Mouse (Mus musculus): ENCODE data around the gene Acadvl. TPM values are rescaled to one million over a fixed set of nuclear protein-coding genes. Genes with fewer than 3 reads are reported as not detected.

Gene Acadvl
- polyA plus RNA-seq, 1 experiment from 2014 or later: 215 TPM

DNA sequence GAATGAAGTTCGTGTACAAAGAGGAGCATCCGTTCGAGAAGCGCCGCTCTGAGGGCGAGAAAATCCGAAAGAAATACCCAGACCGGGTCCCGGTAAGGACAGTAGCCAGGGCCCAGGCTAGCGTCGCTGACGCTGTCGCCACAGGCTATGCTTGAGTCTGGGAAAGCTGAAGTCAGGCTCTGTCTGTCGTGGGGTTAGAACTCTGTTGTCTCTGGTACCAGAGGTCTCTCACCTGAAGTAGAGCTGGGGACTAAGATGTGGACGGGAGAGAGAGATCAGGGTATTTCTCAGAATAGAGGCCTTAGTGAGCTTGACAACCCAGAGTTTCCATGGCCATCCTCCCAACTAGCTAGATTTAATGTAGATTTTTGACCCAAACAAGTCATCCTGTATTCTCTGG, 23.5 kb downstream of the Acadvl start:
- peak overlapping the region; percentile 89 for H3K27ac ChIP-seq (ENCODE audit: low read depth, low read length)
- peak; percentile 5; the same call in 1 of the 2 replicates for ATAC-seq
- H3K4me2 ChIP-seq (replicated peaks; ENCODE audit: low read depth): peak overlapping the region; percentile 66
- 0% methylated on average over 15 of the region's 15 CpGs for WGBS
- H3K4me1 ChIP-seq (replicated peaks; ENCODE audit: control insufficient read depth, insufficient read depth, low read length): no peaks in the 10 kb centered on the region
- H3K27me3 ChIP-seq (replicated peaks; ENCODE audit: control insufficient read depth, insufficient read depth, low read length): no peaks in the 10 kb centered on the region
- peak overlapping the region; percentile 67 for H3K4me3 ChIP-seq (ENCODE audit: low read depth, low read length)
- H3K9ac ChIP-seq (ENCODE audit: low read depth, low read length): peak overlapping the region; percentile 89
- peaks cover 49% of the 10 kb centered on the region for H3K36me3 ChIP-seq (ENCODE audit: control insufficient read depth, insufficient read depth)
- TF ChIP-seq CTCF (IDR thresholded peaks at IDR 0.05; ENCODE audit: low read depth): no peak
- no peaks in the 10 kb centered on the region for H3K9me3 ChIP-seq (ENCODE audit: control insufficient read depth)

DNA sequence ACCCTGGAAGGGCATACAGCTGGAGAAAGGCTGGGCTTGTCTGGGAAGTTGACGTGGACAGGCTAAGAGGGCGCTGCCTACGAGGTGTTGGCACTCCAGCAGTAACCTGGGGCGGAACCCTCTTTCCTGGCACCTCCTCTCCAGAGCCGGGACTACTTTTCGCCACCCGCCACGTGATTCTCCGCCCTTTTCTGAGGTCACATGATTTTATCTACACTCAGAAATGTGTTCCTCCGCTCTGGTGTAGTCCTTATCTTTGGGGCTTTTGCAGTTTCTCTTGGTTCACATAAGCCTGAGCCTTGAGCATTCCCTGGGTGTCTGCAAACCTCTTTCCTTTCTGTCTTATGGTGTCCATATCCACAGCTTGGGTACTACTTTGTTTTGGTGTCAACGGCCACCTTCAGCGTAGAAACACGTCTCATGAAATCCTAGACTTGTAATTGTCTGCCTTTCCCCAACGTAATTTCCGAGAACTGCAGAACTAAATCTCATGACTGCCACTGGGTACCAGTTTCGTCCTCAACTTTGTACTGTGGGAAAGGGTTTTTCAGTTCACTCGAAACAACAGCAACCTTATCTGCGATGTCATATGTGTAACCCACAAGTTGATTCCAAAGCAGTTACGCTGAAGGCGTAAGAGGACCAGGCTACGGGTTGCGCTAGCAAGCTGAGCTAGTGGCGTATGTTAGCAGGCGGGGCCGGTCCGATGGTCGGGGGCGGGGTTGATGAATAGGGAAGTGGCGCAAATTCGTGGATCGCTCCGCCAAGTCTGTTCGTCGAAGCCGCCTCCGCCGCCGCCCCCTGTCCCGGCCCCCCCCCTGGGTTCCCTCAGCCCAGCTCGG, 24.1 kb downstream of the Acadvl start, which contains the start of gene Gabarap:
Gabarap (plus strand) TSS at position 294 of the 842 bp plus-strand sequence.
- peak; percentile 25; the same call in 1 of the 2 replicates for TF ChIP-seq CTCF (IDR thresholded peaks at IDR 0.05; ENCODE audit: low read depth)
- peak; percentile 80 for ATAC-seq
- Histone ChIP-seq H3K36me3 (ENCODE audit: control insufficient read depth, insufficient read depth) (peaks cover 55% of the 10 kb centered on the region), H3K4me2 (replicated peaks; ENCODE audit: low read depth) (peak within 1 kb of the TSS; percentile 66), H3K27me3 (replicated peaks; ENCODE audit: control insufficient read depth, insufficient read depth, low read length) (no peaks in the 10 kb centered on the region), H3K9me3 (ENCODE audit: control insufficient read depth) (no peaks in the 10 kb centered on the region), H3K4me3 (ENCODE audit: low read depth, low read length) (peak within 1 kb of the TSS; percentile 67), H3K4me1 (replicated peaks; ENCODE audit: control insufficient read depth, insufficient read depth, low read length) (no peaks in the 10 kb centered on the region), H3K9ac (ENCODE audit: low read depth, low read length) (peak within 1 kb of the TSS; percentile 89), H3K27ac (ENCODE audit: low read depth, low read length) (peak within 1 kb of the TSS; percentile 89)
- WGBS: under 1% methylated on average over 40 of the region's 40 CpGs

DNA sequence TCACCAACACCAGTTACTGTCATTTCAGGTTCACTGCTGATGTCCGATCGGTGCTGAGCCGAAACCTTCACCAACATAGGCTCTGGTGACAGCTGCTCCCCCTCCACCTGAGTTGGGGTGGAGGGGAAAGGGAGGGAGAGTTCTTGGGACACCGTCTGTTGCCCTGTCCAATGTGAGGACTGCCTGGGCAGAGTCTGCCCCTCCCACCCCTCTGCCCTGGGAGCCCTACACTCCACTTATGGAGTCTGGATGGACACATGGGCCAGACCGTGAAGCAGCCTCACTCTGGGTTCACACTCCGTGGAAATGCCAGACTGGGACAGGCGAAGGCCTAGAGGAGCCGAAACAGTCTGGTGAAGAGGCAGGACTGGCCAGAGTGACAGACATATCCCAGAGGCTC, 25.3 kb downstream of the Acadvl start:
- Histone ChIP-seq H3K27me3 (replicated peaks; ENCODE audit: control insufficient read depth, insufficient read depth, low read length) (no peaks in the 10 kb centered on the region), H3K4me2 (replicated peaks; ENCODE audit: low read depth) (no peak overlapping the region), H3K27ac (ENCODE audit: low read depth, low read length) (peak overlapping the region; percentile 89), H3K4me1 (replicated peaks; ENCODE audit: control insufficient read depth, insufficient read depth, low read length) (no peaks in the 10 kb centered on the region), H3K4me3 (ENCODE audit: low read depth, low read length) (no peak overlapping the region), H3K36me3 (ENCODE audit: control insufficient read depth, insufficient read depth) (peaks cover 63% of the 10 kb centered on the region), H3K9me3 (ENCODE audit: control insufficient read depth) (no peaks in the 10 kb centered on the region), H3K9ac (ENCODE audit: low read depth, low read length) (no peak overlapping the region)
- 90% methylated on average over 8 of the region's 8 CpGs for WGBS
- TF ChIP-seq CTCF (IDR thresholded peaks at IDR 0.05; ENCODE audit: low read depth): no peak
- no peak for ATAC-seq

GRCm38 (mm10) chr11:69984431-69984830, 30.8 kb downstream of the Acadvl start:
- Histone ChIP-seq H3K4me2 (replicated peaks; ENCODE audit: low read depth) (no peak overlapping the region), H3K9ac (ENCODE audit: low read depth, low read length) (no peak overlapping the region), H3K27ac (ENCODE audit: low read depth, low read length) (no peak overlapping the region), H3K27me3 (replicated peaks; ENCODE audit: control insufficient read depth, insufficient read depth, low read length) (no peaks in the 10 kb centered on the region), H3K4me3 (ENCODE audit: low read depth, low read length) (no peak overlapping the region), H3K36me3 (ENCODE audit: control insufficient read depth, insufficient read depth) (peaks cover 51% of the 10 kb centered on the region), H3K4me1 (replicated peaks; ENCODE audit: control insufficient read depth, insufficient read depth, low read length) (no peaks in the 10 kb centered on the region), H3K9me3 (ENCODE audit: control insufficient read depth) (no peaks in the 10 kb centered on the region)
- TF ChIP-seq CTCF (IDR thresholded peaks at IDR 0.05; ENCODE audit: low read depth): no peak
- no peak for ATAC-seq
- WGBS: 85% methylated on average over 8 of the region's 8 CpGs

GRCm38 (mm10) chr11:69983377-69983776, 31.8 kb downstream of the Acadvl start:
- Histone ChIP-seq H3K9ac (ENCODE audit: low read depth, low read length) (no peak overlapping the region), H3K9me3 (ENCODE audit: control insufficient read depth) (no peaks in the 10 kb centered on the region), H3K27ac (ENCODE audit: low read depth, low read length) (no peak overlapping the region), H3K36me3 (ENCODE audit: control insufficient read depth, insufficient read depth) (peaks cover 41% of the 10 kb centered on the region), H3K27me3 (replicated peaks; ENCODE audit: control insufficient read depth, insufficient read depth, low read length) (no peaks in the 10 kb centered on the region), H3K4me1 (replicated peaks; ENCODE audit: control insufficient read depth, insufficient read depth, low read length) (no peaks in the 10 kb centered on the region), H3K4me3 (ENCODE audit: low read depth, low read length) (no peak overlapping the region), H3K4me2 (replicated peaks; ENCODE audit: low read depth) (no peak overlapping the region)
- WGBS: 77% methylated on average over 4 of the region's 4 CpGs
- ATAC-seq: no peak
- no peak for TF ChIP-seq CTCF (IDR thresholded peaks at IDR 0.05; ENCODE audit: low read depth)

GRCm38 (mm10) chr11:69982877-69983276, 32.3 kb downstream of the Acadvl start:
- Histone ChIP-seq H3K27me3 (replicated peaks; ENCODE audit: control insufficient read depth, insufficient read depth, low read length) (no peaks in the 10 kb centered on the region), H3K4me1 (replicated peaks; ENCODE audit: control insufficient read depth, insufficient read depth, low read length) (no peaks in the 10 kb centered on the region), H3K36me3 (ENCODE audit: control insufficient read depth, insufficient read depth) (peaks cover 41% of the 10 kb centered on the region), H3K4me2 (replicated peaks; ENCODE audit: low read depth) (peak overlapping the region; percentile 92), H3K27ac (ENCODE audit: low read depth, low read length) (no peak overlapping the region), H3K9ac (ENCODE audit: low read depth, low read length) (0 out of 2 replicates have a peak overlapping the region, but pooled peaks have one; percentile 18), H3K9me3 (ENCODE audit: control insufficient read depth) (no peaks in the 10 kb centered on the region), H3K4me3 (ENCODE audit: low read depth, low read length) (no peak overlapping the region)
- no peak for TF ChIP-seq CTCF (IDR thresholded peaks at IDR 0.05; ENCODE audit: low read depth)
- ATAC-seq: no peak
- WGBS: 19% methylated on average over 5 of the region's 5 CpGs

All from intestine, postnatal 0 days (tissue).